Mouse (Mus musculus) myocyte (in vitro differentiated cells): ENCODE measurements around the gene Brip1. TPM values are rescaled to one million over a fixed set of nuclear protein-coding genes. Genes with fewer than 3 reads are reported as not detected.

Source experiments
- H3K27me3 ChIP-seq: one replicate; pipeline ENCODE4 v1.6.1; 2011; ENCODE audit not compliant: control insufficient read depth, insufficient read depth, insufficient read length
- H3K36me3 ChIP-seq: one replicate; pipeline ENCODE4 v1.6.1; 2011; ENCODE audit not compliant: control insufficient read depth, insufficient read depth
- H3K4me2 ChIP-seq: one replicate; pipeline ENCODE4 v1.6.1; 2011; ENCODE audit warnings: low read depth, control low read depth
- H3K4me3 ChIP-seq: one replicate; pipeline ENCODE4 v1.5.1; 2011; ENCODE audit warnings: mild to moderate bottlenecking, control low read depth, moderate library complexity
- H3K79me2 ChIP-seq: one replicate; pipeline ENCODE4 v1.6.1; 2011; ENCODE audit not compliant: control insufficient read depth, insufficient read depth
- H3ac ChIP-seq: one replicate; pipeline ENCODE4 v1.6.1; 2011; ENCODE audit not compliant: control insufficient read depth, insufficient read length
- CEBPB ChIP-seq: IDR thresholded peaks from 2 replicates; pipeline ENCODE4 v1.6.1; 2011; ENCODE audit warnings: mild to moderate bottlenecking, moderate library complexity; ENCODE audit not compliant: poor library complexity, insufficient read depth, severe bottlenecking
- E2F4 ChIP-seq: IDR thresholded peaks from one replicate; pipeline ENCODE4 v1.6.1; 2011; ENCODE audit warnings: mild to moderate bottlenecking, control low read depth, moderate library complexity; ENCODE audit not compliant: insufficient read depth
- MAX ChIP-seq: IDR thresholded peaks from one replicate; pipeline ENCODE4 v1.6.1; 2011; ENCODE audit warnings: low read depth, mild to moderate bottlenecking, control low read depth
- MYOD1 ChIP-seq, 3 experiments: IDR thresholded peaks; one replicate each; pipeline ENCODE4 v1.6.1; 2011; ENCODE audit warnings: control low read depth in 2 of 3, low read depth in 2 of 3, mild to moderate bottlenecking in 2 of 3, moderate library complexity in 1 of 3; ENCODE audit not compliant: insufficient read length in 2 of 3, control insufficient read depth in 1 of 3
- MYOG ChIP-seq, 3 experiments: IDR thresholded peaks; one replicate each; pipeline ENCODE4 v1.6.1; 2011; ENCODE audit warnings: control low read depth in 2 of 3, low read depth in 2 of 3, mild to moderate bottlenecking in 2 of 3; ENCODE audit not compliant: insufficient read length in 2 of 3, control insufficient read depth in 1 of 3, insufficient read depth in 1 of 3
- POLR2A ChIP-seq: IDR thresholded peaks from one replicate; pipeline ENCODE4 v1.6.1; 2011; ENCODE audit warnings: low read depth, mild to moderate bottlenecking, control low read depth, moderate library complexity; ENCODE audit not compliant: insufficient read length
- POLR2AphosphoS2 ChIP-seq: IDR thresholded peaks from one replicate; pipeline ENCODE4 v1.6.1; 2011; ENCODE audit warnings: low read depth, control low read depth; ENCODE audit not compliant: insufficient read length
- REST ChIP-seq: IDR thresholded peaks from one replicate; pipeline ENCODE4 v1.6.1; 2011; ENCODE audit warnings: mild to moderate bottlenecking, control low read depth, moderate library complexity; ENCODE audit not compliant: insufficient read depth, insufficient read length
- SRF ChIP-seq: IDR thresholded peaks from one replicate; pipeline ENCODE4 v1.6.1; 2011; ENCODE audit warnings: low read depth; ENCODE audit not compliant: control insufficient read depth, insufficient read length
- TCF12 ChIP-seq: IDR thresholded peaks from one replicate; pipeline ENCODE4 v1.6.1; 2011; ENCODE audit warnings: mild to moderate bottlenecking, control low read depth; ENCODE audit not compliant: poor library complexity, insufficient read depth, severe bottlenecking
- TCF3 ChIP-seq: IDR thresholded peaks from one replicate; pipeline ENCODE4 v1.6.1; 2011; ENCODE audit warnings: low read depth, control low read depth; ENCODE audit not compliant: insufficient read length
- USF1 ChIP-seq: IDR thresholded peaks from one replicate; pipeline ENCODE4 v1.6.1; 2011; ENCODE audit warnings: low read depth, mild to moderate bottlenecking, control low read depth, moderate library complexity
- polyA plus RNA-seq: library from polyadenylated mRNA; unstranded; fragments of >200 nt; fragmentation: generic; extraction: Trizol; gene quantifications from one replicate; pipeline ENCODE4 v1.2.1, GENCODE M21; 2012; ENCODE audit warnings: missing spikeins

The Brip1 gene
- polyA plus RNA-seq, 1 experiment, result 0.53 TPM

DNA sequence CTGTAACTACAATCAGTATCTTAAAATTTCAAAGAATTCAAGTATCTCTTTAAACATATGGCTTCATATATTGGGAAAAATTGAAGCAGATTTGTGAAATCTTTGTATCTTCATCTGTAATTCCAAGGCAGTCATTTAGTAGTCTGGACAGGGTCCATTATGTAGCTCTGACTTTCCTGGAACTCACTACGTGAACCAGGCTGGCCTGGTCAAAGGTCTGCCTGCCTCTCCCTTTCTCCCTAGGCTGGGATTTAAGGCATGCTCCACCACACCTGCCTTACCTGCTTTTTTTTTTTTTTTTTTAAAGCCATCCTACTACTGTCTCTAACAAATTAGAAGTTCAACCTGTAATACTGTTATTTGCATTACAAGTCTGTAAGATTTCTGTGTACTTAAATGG is 10.8 kb upstream of the Brip1 start:
- TF ChIP-seq MYOD1 (IDR thresholded peaks at IDR 0.05; ENCODE audit: control insufficient read depth in 1 of 3, insufficient read length in 2 of 3, low read depth in 2 of 3), result no peak
- TF ChIP-seq POLR2A, result no peak
- no peak for TF ChIP-seq REST
- no peak for TF ChIP-seq SRF
- no peak overlapping the region for H3ac ChIP-seq
- H3K4me3 ChIP-seq, result no peak overlapping the region
- H3K27me3 ChIP-seq, result no peaks in the 10 kb centered on the region
- H3K79me2 ChIP-seq, result no peaks in the 10 kb centered on the region
- peaks cover 55% of the 10 kb centered on the region for H3K36me3 ChIP-seq
- H3K4me2 ChIP-seq, result no peak overlapping the region

- Histone ChIP-seq H3K4me3 (no peak overlapping the region), H3ac (no peak overlapping the region), H3K27me3 (no peaks in the 10 kb centered on the region), H3K4me2 (no peak overlapping the region), H3K79me2 (no peaks in the 10 kb centered on the region), H3K36me3 (peaks cover 41% of the 10 kb centered on the region)
- TF ChIP-seq TCF12 (no peak), E2F4 (no peak), POLR2AphosphoS2 (no peak), TCF3 (no peak), USF1 (no peak), REST (no peak), SRF (no peak), MAX (no peak), CEBPB (no peak), MYOG (IDR thresholded peaks at IDR 0.05; ENCODE audit: control insufficient read depth in 1 of 3, insufficient read depth in 1 of 3, insufficient read length in 2 of 3, low read depth in 2 of 3) (no peak), POLR2A (no peak), MYOD1 (IDR thresholded peaks at IDR 0.05; ENCODE audit: control insufficient read depth in 1 of 3, insufficient read length in 2 of 3, low read depth in 2 of 3) (no peak)
Observed at GRCm38 (mm10) chr11:86209123-86209522, 8.1 kb upstream of the Brip1 start.

- peaks cover 16% of the 10 kb centered on the region for H3K79me2 ChIP-seq
- H3ac ChIP-seq, result no peak overlapping the region
- H3K27me3 ChIP-seq, result no peaks in the 10 kb centered on the region
- H3K4me3 ChIP-seq, result no peak overlapping the region
- TF ChIP-seq CEBPB (no peak), E2F4 (no peak), TCF3 (no peak), REST (no peak), USF1 (no peak), MAX (no peak), MYOG (IDR thresholded peaks at IDR 0.05; ENCODE audit: control insufficient read depth in 1 of 3, insufficient read depth in 1 of 3, insufficient read length in 2 of 3, low read depth in 2 of 3) (no peak), POLR2A (no peak), MYOD1 (IDR thresholded peaks at IDR 0.05; ENCODE audit: control insufficient read depth in 1 of 3, insufficient read length in 2 of 3, low read depth in 2 of 3) (no peak), POLR2AphosphoS2 (no peak), TCF12 (no peak), SRF (no peak)
- H3K36me3 ChIP-seq, result peaks cover 14% of the 10 kb centered on the region
- no peak overlapping the region for H3K4me2 ChIP-seq
Observed at GRCm38 (mm10) chr11:86205876-86206275, 4.9 kb upstream of the Brip1 start.

GRCm38 (mm10) chr11:86205031-86205430 is 4.0 kb upstream of the Brip1 start:
- no peak for TF ChIP-seq POLR2A
- no peak for TF ChIP-seq USF1
- no peak for TF ChIP-seq CEBPB
- Histone ChIP-seq H3K27me3 (no peaks in the 10 kb centered on the region), H3K36me3 (peaks cover 12% of the 10 kb centered on the region)

GRCm38 (mm10) chr11:86201901-86202675 is 1.1 kb upstream of the Brip1 start:
- peaks cover 24% of the 10 kb centered on the region for H3K79me2 ChIP-seq
- peak overlapping the region; percentile 81 for H3K4me3 ChIP-seq
- H3K27me3 ChIP-seq, result no peaks in the 10 kb centered on the region
- peak overlapping the region; percentile 70 for H3K4me2 ChIP-seq
- H3K36me3 ChIP-seq, result no peaks in the 10 kb centered on the region
- peak overlapping the region; percentile 32 for H3ac ChIP-seq
- no peak for TF ChIP-seq SRF
- no peak for TF ChIP-seq POLR2A
- no peak for TF ChIP-seq MYOD1 (IDR thresholded peaks at IDR 0.05; ENCODE audit: control insufficient read depth in 1 of 3, insufficient read length in 2 of 3, low read depth in 2 of 3)
- no peak for TF ChIP-seq TCF3
- no peak for TF ChIP-seq REST
- TF ChIP-seq E2F4, result no peak
- TF ChIP-seq MYOG (IDR thresholded peaks at IDR 0.05; ENCODE audit: control insufficient read depth in 1 of 3, insufficient read depth in 1 of 3, insufficient read length in 2 of 3, low read depth in 2 of 3), result no peak
- no peak for TF ChIP-seq MAX
- TF ChIP-seq CEBPB, result no peak

More at GRCm38 (mm10) chr11:86205031-86205430, 4.0 kb upstream of the Brip1 start:
- Histone ChIP-seq H3ac (no peak overlapping the region), H3K4me3 (no peak overlapping the region), H3K79me2 (peaks cover 21% of the 10 kb centered on the region), H3K4me2 (no peak overlapping the region)
